Mouse (Mus musculus): ENCODE measurements around the gene Pih1d1.

Pih1d1 gene

DNA sequence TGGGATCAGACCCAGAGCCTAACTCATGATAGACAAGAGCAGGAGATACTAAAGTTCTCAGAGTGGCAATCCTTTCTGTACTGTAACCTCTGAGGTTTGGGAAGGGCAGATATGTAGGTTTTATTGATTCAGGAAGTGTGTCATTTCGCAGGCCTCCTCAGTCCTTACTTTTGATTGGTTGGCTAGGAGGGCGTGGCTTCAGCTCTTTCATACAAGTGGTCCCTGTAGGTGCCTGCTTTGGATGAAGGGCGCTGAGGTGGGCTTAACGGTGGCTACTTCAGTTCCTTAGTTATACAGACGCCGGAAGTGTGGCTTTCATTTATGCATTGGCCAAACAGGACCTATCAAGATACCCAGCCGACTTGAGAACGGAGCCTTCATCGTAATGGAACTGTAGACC is 1.5 kb downstream of the Pih1d1 start:
- TF ChIP-seq GATA4 (IDR thresholded peaks at IDR 0.05; ENCODE audit: insufficient replicate concordance, low read length): no peak

DNA sequence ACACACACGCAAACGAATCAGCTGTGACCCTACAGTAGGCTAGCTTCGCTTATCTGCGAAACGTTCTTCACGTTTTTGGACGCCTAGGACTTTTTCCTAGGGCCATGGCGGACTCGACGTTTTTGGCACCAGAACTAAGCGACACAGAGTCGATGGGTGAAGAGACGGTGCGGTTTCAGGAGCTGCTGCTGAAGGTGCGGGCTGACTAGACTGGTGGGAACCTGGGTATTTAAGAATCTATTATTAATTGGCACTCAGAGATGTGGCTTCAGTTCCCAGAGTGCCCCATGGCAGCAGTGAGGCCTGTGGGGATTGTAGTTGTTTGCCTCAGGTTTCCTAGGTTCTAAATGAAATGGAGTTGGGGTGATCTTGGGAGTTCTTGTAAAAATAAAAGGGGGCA is 2.1 kb downstream of the Pih1d1 start:
- no peak for TF ChIP-seq GATA4 (IDR thresholded peaks at IDR 0.05; ENCODE audit: insufficient replicate concordance, low read length)

DNA sequence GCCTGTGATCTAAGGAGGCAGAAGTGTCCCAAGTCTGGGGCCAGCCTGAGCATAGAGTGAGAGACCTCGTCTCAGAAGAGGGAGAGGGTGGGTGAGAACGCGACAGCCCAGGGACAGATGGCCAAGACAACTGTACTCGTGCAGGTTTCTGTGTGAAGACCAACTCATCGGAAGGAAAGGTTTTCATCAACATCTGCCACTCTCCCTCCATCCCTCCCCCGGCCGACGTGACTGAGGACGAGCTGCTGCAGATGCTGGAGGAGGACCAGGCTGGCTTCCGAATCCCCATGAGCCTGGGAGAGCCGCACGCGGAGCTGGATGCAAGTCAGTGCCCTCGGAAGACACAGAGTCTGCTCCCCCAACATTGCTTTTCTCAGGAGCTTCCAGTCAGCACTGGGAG is 3.4 kb downstream of the Pih1d1 start:
- no peak for TF ChIP-seq GATA4 (IDR thresholded peaks at IDR 0.05; ENCODE audit: insufficient replicate concordance, low read length)

DNA sequence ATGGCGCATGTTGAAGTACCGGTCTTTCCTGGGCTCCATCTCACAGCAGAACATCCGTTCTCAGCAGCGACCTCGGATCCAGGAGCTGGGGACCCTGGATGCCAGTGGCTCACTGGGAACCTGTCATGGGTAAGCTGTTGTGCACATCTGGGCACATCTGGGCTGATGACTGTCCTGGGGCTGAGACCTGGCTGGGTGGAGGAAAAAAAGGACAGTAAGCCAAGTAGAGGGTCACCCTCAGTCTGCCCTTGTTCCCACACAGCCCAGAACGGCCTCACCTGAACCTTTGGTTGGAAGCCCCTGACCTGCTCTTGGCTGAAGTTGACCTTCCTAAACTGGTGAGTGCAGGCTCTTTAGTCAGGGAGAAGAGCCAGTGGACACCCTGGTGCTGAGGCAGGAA is 4.9 kb downstream of the Pih1d1 start:
- no peak for TF ChIP-seq GATA4 (IDR thresholded peaks at IDR 0.05; ENCODE audit: insufficient replicate concordance, low read length)

DNA sequence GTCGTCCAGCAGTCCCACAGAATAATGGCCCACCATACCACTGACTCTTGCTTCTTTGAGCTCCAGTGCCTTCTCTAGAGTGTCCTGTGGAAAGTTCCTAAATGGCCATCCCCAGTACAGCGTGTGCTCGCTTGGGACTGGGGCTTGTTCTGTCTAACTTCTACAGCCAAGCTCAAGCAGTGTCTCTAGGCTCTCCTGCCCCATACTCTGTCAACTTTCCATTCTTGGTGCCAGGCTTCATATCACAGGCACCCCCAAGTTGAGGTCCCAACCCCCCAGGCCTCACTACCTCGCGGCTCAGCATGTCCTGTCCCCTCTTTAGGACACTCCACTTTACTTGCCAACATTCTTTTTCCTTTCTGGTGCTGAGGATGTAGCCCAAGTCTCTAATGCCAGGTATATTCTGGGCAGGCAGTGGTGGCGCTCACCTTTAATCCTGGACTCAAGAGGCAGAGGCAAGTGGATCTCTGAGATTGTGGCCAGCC is 6.3 kb downstream of the Pih1d1 start:
- no peak for TF ChIP-seq GATA4 (IDR thresholded peaks at IDR 0.05; ENCODE audit: insufficient replicate concordance, low read length)

DNA sequence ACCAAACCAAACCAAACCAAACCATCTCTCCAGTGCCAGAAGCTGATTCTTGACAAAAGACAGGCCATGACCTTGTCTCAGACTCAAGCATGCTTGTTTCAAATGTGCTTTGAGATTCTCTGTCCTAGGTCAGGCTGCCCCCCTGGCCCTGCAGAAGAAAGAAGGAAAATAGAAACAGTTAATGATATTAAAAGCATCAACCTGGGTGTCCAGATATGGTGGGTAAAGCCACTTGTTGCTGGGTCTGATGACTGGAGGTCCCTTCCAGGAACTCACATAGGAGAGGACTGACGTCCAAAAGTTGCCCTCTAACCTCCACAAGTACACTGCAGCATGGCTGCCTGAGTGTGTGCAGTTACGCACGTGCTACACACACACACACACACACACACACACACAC is 6.8 kb downstream of the Pih1d1 start:
- TF ChIP-seq GATA4 (IDR thresholded peaks at IDR 0.05; ENCODE audit: insufficient replicate concordance, low read length): no peak

DNA sequence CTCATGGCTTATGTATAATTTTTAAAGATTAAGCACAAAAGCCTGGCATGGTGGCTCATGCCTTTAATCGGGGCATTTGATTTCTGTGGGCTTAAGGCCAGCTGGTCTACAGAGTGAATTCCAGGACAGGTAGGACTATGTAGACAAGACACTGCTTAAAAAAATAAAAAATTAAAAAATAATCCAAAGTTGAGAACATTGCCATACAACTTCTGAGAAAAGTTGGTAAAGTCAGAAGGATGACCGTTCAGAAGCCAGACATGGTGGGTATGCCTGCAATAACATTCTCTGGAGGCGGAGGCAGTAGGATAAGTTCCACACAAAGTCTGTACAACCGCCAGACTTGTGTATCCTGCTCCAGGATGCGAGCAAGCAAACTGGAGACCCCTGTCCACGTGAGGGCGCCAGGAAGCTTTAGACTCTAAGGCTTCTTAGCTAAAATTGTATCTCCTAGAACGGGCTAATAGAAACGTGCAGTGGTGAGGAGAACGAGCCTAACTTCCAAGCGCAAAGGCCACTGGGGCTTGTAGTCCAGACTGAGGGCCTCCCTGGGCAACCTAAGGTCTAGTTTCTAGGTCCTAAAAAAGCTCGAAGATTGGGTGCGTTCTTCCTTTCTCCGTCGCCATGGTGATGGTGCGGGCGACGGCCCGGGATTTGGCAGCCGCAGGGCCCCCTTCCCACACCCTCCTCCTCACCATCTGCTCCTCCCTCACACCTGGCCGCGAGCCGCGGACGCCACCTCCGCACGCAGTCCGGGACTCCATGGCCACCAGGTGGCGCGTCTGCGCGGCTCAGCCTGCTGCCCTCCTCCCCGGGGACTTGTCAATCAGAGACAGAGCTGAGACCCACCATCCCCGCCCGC is 7.7 kb downstream of the Pih1d1 start:
- no peak for TF ChIP-seq GATA4 (IDR thresholded peaks at IDR 0.05; ENCODE audit: insufficient replicate concordance, low read length)

DNA sequence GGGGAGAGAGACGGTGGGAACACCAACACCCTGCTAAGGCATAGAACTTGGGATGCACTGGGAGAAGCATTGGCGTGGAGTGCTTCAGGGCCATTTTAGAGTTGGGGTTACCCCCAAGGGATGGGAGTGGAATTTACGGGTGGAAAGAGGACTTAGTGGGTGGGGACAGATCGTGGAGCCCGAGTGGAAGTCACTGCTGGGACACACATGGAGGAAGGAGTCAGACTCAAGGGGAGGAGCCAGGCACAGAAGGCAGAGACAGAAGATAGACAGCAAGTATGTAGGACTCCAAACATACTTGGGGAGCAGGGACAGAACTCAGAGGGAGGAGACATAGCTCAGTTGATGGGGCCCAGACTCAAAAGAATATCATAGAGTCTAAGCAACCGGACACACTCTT is 8.4 kb downstream of the Pih1d1 start:
- TF ChIP-seq GATA4 (IDR thresholded peaks at IDR 0.05; ENCODE audit: insufficient replicate concordance, low read length): no peak

DNA sequence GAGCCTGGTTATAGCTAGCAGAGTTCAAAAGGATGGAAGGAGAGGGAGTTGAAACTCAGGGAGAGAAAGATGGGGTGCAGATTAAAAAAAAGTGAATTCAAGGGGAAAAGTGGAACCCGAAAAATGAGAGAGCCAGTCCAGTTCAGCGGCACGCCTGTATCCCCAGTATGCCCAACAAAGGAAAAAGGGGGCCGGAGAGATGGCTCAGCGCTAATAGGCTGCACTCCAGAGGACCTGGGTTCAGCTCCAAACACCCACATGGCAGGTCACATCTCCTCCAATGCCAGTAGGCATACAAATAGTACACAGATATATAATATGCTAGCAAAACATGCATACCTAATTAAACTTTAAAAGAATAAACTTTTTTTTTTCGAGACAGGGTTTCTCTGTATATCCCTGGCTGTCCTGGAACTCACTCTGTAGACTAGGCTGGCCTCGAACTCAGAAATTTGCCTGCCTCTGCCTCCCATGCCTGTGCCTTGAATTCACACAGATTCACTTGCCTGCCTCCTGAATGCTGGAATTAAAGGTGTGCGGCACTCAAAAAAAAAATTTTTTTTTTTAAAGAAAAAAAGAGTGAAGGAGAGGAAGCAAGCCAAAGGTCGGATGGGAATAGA is 9.0 kb downstream of the Pih1d1 start:
- TF ChIP-seq GATA4 (IDR thresholded peaks at IDR 0.05; ENCODE audit: insufficient replicate concordance, low read length): no peak

DNA sequence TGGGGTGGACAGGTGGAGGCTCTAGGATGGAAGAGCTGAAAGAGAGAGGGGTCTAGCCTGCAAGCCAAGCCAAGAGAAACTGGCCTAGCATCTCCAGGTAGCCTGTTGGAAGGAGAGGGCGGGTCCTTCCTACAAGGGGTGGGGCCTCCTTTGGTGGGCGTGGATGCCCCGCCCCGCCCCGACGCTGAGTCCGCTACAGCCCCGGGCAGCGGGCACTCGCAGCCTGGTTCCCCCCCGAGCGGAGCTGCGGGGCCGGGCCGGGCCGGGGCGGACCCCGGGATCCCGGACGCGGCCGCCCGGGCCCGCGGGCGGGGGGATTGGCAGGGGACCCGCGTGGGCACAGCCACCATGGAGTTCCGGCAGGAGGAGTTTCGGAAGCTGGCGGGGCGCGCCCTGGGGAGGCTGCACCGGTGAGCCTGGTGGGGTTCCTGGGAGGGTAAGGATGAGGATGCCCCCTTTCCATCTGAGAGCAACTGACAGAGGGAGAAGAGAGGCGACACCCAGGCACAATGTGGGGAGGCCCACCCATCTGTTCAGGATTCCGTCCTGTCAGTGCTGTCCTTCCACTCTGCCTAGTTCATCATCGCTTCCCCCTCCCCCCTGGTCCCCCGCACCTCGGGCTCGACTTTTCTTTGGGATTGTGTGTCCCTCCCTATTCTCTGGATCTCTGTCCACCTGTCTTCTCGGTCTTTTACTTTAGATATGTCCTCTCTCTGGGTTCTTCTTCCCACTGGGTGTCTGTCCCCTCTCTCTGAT is 9.8 kb downstream of the Pih1d1 start, which contains the start of gene Slc17a7:
Gene Slc17a7 (plus strand): TSS at position 215 of the 756 bp plus-strand sequence.
- no peak for TF ChIP-seq GATA4 (IDR thresholded peaks at IDR 0.05; ENCODE audit: insufficient replicate concordance, low read length)

DNA sequence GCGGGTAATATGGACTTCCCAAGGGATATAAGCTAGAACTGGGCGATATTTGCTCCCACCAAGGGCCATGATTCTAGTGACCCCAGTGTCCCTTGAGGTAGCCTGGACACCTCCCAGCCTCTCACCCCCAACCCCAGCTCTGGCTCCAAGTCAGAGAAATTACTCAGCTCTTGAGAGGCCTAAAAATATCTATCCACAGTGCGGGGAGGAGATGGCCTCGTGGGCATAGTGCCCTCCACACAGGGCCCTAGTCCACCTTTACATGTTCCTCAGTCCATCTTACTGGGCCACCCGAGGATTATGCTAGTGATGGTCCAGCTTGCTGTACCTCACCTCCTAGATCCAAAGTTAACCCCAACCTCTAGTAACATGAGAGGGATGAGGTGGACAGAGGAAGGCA is 10.7 kb downstream of the Pih1d1 start:
- TF ChIP-seq GATA4 (IDR thresholded peaks at IDR 0.05; ENCODE audit: insufficient replicate concordance, low read length): no peak

DNA sequence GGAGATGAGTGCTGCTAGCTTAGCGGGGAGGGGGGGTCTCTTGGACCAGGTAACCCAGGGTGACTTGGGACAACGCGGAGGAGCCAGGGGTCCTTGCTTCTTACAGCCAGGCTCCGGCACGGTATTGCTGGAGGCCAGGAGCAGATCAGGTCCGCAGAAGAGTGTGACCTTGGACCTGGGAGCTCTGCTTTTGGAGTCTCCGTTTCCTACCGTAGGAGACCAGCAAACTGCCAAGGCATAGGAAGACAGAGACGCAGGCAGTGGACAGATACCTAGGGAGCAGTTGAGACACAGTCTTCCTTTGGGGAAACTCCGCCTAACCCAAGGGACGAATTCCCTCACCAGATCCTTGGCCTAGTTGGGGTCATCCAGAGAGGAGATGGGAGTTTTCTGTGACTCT is 11.6 kb downstream of the Pih1d1 start:
- no peak for TF ChIP-seq GATA4 (IDR thresholded peaks at IDR 0.05; ENCODE audit: insufficient replicate concordance, low read length)

DNA sequence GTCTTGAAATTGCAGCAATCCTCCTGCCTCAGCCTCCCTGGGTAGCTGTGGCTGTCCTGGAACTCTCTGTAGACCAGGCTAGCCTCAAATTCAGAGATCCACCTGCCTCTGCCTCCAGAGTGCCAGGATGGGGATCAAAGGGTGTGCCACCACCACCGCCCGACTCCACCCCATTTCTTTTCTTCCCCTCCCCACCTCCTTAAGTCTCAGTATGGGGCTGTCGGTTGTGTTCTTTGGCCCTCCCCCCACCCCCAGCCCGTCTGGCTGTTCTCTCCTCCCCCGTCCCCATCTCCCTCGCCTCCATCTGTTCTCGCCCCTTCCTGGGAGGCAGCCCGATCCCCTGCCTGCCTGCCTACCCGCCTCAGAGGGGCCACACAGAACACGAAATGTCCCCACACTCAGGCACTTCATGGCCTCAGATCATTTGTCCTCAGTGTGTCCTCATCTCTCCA is 12.9 kb downstream of the Pih1d1 start:
- no peak for TF ChIP-seq GATA4 (IDR thresholded peaks at IDR 0.05; ENCODE audit: insufficient replicate concordance, low read length)

DNA sequence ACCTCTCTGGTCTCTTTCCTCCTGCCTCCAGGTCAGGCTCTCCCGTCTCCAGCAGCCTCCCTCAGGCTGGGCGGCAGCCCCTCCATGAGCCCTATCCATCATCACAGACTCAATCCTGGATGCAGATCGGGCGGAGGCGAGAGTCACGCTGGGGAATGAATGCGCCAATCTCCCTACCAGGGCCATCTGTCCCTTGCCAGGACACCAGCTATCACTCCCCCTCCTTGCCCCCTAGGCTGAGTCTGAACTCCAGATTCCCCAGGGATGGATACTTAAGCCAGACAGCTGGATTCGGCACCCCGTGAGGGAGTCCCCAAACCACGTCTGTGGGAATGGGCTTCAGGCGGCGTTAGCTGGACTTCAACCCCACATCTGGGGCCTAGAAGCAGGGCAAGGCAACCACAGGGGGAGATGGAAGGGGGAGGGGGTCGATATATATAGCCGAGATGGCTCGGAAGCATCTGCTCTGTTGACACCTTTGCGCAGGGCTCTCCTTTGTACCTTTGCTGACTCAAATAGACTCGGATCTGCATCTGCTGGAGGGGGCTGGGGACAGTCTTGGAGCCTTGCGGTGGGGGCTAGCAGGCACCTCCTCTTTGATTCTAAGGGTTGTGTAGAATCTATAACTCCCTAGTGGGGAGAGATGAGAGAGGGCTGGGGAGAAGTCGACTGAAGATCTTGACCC is 13.8 kb downstream of the Pih1d1 start:
- no peak for TF ChIP-seq GATA4 (IDR thresholded peaks at IDR 0.05; ENCODE audit: insufficient replicate concordance, low read length)

DNA sequence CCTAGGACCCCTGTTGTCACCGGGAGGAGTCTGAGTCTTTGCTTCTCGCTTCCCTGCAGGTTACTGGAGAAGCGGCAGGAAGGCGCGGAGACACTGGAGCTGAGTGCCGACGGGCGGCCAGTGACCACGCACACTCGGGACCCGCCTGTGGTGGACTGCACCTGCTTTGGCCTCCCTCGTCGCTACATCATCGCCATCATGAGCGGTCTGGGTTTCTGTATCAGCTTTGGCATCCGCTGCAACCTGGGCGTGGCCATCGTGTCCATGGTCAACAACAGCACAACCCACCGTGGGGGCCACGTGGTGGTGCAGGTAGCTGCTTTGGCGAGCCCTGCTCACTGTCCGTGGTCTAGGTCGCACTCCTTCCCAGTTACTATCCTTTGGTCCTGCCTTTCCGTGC is 14.6 kb downstream of the Pih1d1 start:
- TF ChIP-seq GATA4 (IDR thresholded peaks at IDR 0.05; ENCODE audit: insufficient replicate concordance, low read length): no peak

All from liver, adult (tissue).